Mouse (Mus musculus): ENCODE results near the gene Fbxl13. TPM values are rescaled to one million over a fixed set of nuclear protein-coding genes. Genes with fewer than 3 reads are reported as not detected.

The Fbxl13 gene
- total and polyA plus RNA-seq, 3 experiments: 0.13 to 0.23 TPM; not detected in 1

GRCm38 (mm10) chr5:21658623-21659395 lies 13.4 kb upstream of the Fbxl13 start:
- peaks cover 0 to 4% of the 10 kb centered on the region in 2 experiments; a peak in 2 of 4 replicates for H3K36me3 ChIP-seq (ENCODE audit: control insufficient read depth in 1 of 2, insufficient read depth in 2 of 2, low read length in 2 of 2)
- H3K4me3 ChIP-seq (ENCODE audit: control insufficient read depth in 1 of 2, insufficient read depth in 1 of 2, low read depth in 2 of 2, low read length in 2 of 2): no peak overlapping the region
- H3K9ac ChIP-seq (ENCODE audit: control insufficient read depth, low read depth, low read length, poor library complexity, severe bottlenecking): no peak overlapping the region
- no peaks in the 10 kb centered on the region for H3K9me3 ChIP-seq (replicated peaks; ENCODE audit: insufficient read depth, low read length)
- no peak overlapping the region for H3K27ac ChIP-seq (ENCODE audit: control insufficient read depth, low read depth, low read length)
- H3K27me3 ChIP-seq (ENCODE audit: control insufficient read depth in 1 of 2, insufficient read depth in 2 of 2, low read length in 2 of 2): no peaks in the 10 kb centered on the region
- DNase-seq (ENCODE audit: low read depth, low spot score): peak; percentile 85
- H3K4me1 ChIP-seq (ENCODE audit: control insufficient read depth in 1 of 2, insufficient read depth in 2 of 2, low read length in 2 of 2): no peaks in the 10 kb centered on the region
- TF ChIP-seq RAD21 (IDR thresholded peaks at IDR 0.05; ENCODE audit: low read depth, low read length) (peak; percentile 85), ELF1 (IDR thresholded peaks at IDR 0.05; ENCODE audit: low read depth, low read length) (no peak), ZC3H11A (IDR thresholded peaks at IDR 0.05; ENCODE audit: low read depth, low read length) (peak; percentile 83), SMC3 (IDR thresholded peaks at IDR 0.05; ENCODE audit: low read depth, low read length) (peak; percentile 99), SIN3A (IDR thresholded peaks at IDR 0.05; ENCODE audit: low read length) (peak; percentile 40; the same call in 1 of the 2 replicates), CTCF (IDR thresholded peaks at IDR 0.05 in 2 of 3, conservative IDR thresholded peaks at IDR 0.05 in 1 of 3; ENCODE audit: control insufficient read depth in 1 of 3, insufficient read depth in 1 of 3, low read depth in 2 of 3, low read length in 3 of 3, poor library complexity in 1 of 3, severe bottlenecking in 1 of 3) (peak; percentile 91 to 98 (median 95))
- no peaks in the 10 kb centered on the region for H3K79me2 ChIP-seq (ENCODE audit: control insufficient read depth, insufficient read depth, low read length, poor library complexity)

GRCm38 (mm10) chr5:21658038-21658437 lies 12.6 kb upstream of the Fbxl13 start:
- Histone ChIP-seq H3K9me3 (replicated peaks; ENCODE audit: insufficient read depth, low read length) (no peaks in the 10 kb centered on the region), H3K27ac (ENCODE audit: control insufficient read depth, low read depth, low read length) (no peak overlapping the region), H3K36me3 (ENCODE audit: control insufficient read depth in 1 of 2, insufficient read depth in 2 of 2, low read length in 2 of 2) (peaks cover 0 to 7% of the 10 kb centered on the region in 2 experiments; a peak in 2 of 4 replicates), H3K9ac (ENCODE audit: control insufficient read depth, low read depth, low read length, poor library complexity, severe bottlenecking) (no peak overlapping the region), H3K79me2 (ENCODE audit: control insufficient read depth, insufficient read depth, low read length, poor library complexity) (no peaks in the 10 kb centered on the region), H3K4me3 (ENCODE audit: control insufficient read depth in 1 of 2, insufficient read depth in 1 of 2, low read depth in 2 of 2, low read length in 2 of 2) (no peak overlapping the region), H3K27me3 (ENCODE audit: control insufficient read depth in 1 of 2, insufficient read depth in 2 of 2, low read length in 2 of 2) (no peaks in the 10 kb centered on the region), H3K4me1 (ENCODE audit: control insufficient read depth in 1 of 2, insufficient read depth in 2 of 2, low read length in 2 of 2) (no peaks in the 10 kb centered on the region)
- no peak for DNase-seq (ENCODE audit: low read depth, low spot score)
- TF ChIP-seq E2F4 (IDR thresholded peaks at IDR 0.05; ENCODE audit: borderline replicate concordance, low read depth, low read length) (no peak), POLR2AphosphoS5 (IDR thresholded peaks at IDR 0.05; ENCODE audit: borderline replicate concordance, low read depth, low read length) (no peak), ZC3H11A (IDR thresholded peaks at IDR 0.05; ENCODE audit: low read depth, low read length) (no peak), UBTF (IDR thresholded peaks at IDR 0.05; ENCODE audit: borderline replicate concordance, insufficient read depth, low read depth, low read length) (no peak), TCF12 (IDR thresholded peaks at IDR 0.05; ENCODE audit: low read depth, low read length) (no peak), USF2 (IDR thresholded peaks at IDR 0.05; ENCODE audit: borderline replicate concordance in 1 of 2, insufficient read depth in 1 of 2, low read depth in 1 of 2, low read length in 2 of 2) (no peak), ZMIZ1 (IDR thresholded peaks at IDR 0.05; ENCODE audit: low read depth, low read length) (no peak), KAT2A (conservative IDR thresholded peaks at IDR 0.05; ENCODE audit: low read depth, low read length) (no peak), HCFC1 (IDR thresholded peaks at IDR 0.05; ENCODE audit: low read depth, low read length) (no peak), GATA1 (IDR thresholded peaks at IDR 0.05; ENCODE audit: low read depth, low read length) (no peak), MAX (IDR thresholded peaks at IDR 0.05; ENCODE audit: low read length) (no peak), BHLHE40 (IDR thresholded peaks at IDR 0.05; ENCODE audit: borderline replicate concordance, low read depth, low read length) (no peak), NELFE (IDR thresholded peaks at IDR 0.05; ENCODE audit: low read depth, low read length) (no peak), USF1 (IDR thresholded peaks at IDR 0.05; ENCODE audit: low read depth, low read length) (no peak), MYB (IDR thresholded peaks at IDR 0.05; ENCODE audit: low read depth, low read length) (no peak), MEF2A (IDR thresholded peaks at IDR 0.05; ENCODE audit: extremely low read depth, insufficient replicate concordance, low read depth, low read length, poor library complexity, severe bottlenecking) (no peak), NRF1 (IDR thresholded peaks at IDR 0.05; ENCODE audit: insufficient read depth, low read depth, low read length, poor library complexity, severe bottlenecking) (no peak)
